Mouse (Mus musculus) testis, adult 2 months (tissue): ENCODE measurements around the gene Rps27a. TPM values are rescaled to one million over a fixed set of nuclear protein-coding genes. Genes with fewer than 3 reads are reported as not detected.

Experiments
- H3K27ac ChIP-seq: fragments of 200-500 bp; 2 replicates; pipeline ENCODE4 v1.5.1; 2012; ENCODE audit warnings: low read depth, low read length; ENCODE audit not compliant: control insufficient read depth, insufficient read depth
- H3K27me3 ChIP-seq: fragments of 200-500 bp; 2 replicates; pipeline ENCODE4 v1.6.1; 2012; ENCODE audit warnings: mild to moderate bottlenecking, low read length, moderate library complexity; ENCODE audit not compliant: control insufficient read depth, insufficient read depth
- H3K36me3 ChIP-seq: fragments of 200-500 bp; 2 replicates; pipeline ENCODE4 v1.6.1; 2012; ENCODE audit warnings: mild to moderate bottlenecking, low read length; ENCODE audit not compliant: control insufficient read depth, insufficient read depth
- H3K4me1 ChIP-seq: fragments of 200-500 bp; 2 replicates; pipeline ENCODE4 v1.6.1; 2012; ENCODE audit warnings: low read length; ENCODE audit not compliant: control insufficient read depth, insufficient read depth
- H3K4me3 ChIP-seq: fragments of 200-500 bp; 2 replicates; pipeline ENCODE4 v1.5.1; 2012; ENCODE audit warnings: low read depth, mild to moderate bottlenecking, low read length, moderate library complexity, mixed read lengths; ENCODE audit not compliant: control insufficient read depth
- CTCF ChIP-seq: fragments of 200-500 bp; IDR thresholded peaks from 2 replicates; pipeline ENCODE4 v1.5.1; 2012; ENCODE audit warnings: low read depth, mild to moderate bottlenecking, inconsistent platforms, low read length, moderate library complexity; ENCODE audit not compliant: control insufficient read depth, insufficient read depth, insufficient replicate concordance
- POLR2A ChIP-seq: fragments of 200-500 bp; IDR thresholded peaks from 2 replicates; pipeline ENCODE4 v1.6.1; 2012; ENCODE audit warnings: low read depth, mild to moderate bottlenecking, inconsistent platforms, low read length, moderate library complexity; ENCODE audit not compliant: control insufficient read depth
- polyA plus RNA-seq: library from polyadenylated mRNA; depleted of rRNA; stranded (reverse); fragments of >200 nt; gene quantifications from 2 replicates; pipeline ENCODE4 v1.2.3, GENCODE M21; 2012; rRNA removed

Gene Rps27a
- 88.7 and 95.0 TPM in 2 replicates for polyA plus RNA-seq

DNA sequence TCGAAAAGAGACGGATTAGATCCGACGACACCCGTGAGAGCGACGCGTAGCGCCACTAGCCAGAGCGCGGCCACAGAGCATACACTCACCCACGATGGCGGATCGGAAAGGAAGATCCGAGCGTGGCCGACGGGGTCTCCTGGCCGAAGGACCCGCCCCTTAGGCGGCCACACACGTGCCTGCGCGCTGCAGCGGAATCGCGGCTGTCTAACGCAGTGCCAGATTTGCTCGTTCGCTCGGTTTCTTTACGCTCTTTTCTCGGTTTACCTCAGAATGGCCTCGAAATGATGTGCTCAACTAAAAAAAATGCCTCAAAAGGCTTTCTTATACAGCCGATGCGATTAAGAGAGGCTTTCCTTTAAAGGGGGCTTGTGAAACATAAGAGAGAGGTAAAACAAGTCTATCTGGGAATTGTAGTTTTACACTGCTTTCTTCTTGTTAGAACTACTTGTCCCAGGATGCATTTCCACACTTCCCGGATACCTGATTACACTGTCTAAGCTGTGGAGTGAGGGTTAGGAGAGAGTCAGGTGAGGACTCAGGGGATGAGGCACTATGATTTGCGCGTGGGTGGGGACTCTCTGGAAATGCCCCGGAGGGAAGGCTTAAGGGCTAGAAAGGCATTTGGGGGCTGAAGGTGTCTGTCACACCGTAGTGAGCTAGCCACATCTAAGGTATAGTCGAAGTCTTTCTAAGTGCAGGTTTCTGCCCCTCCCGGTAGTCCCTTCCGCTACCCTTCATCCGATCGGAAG is at the start of gene Rps27a, which contains the start of gene Clhc1:
Gene Rps27a, minus strand, starts transcription at position 358 of the 752 bp plus-strand sequence.
Gene Clhc1, plus strand, starts transcription at position 199 of the 752 bp plus-strand sequence.
- TF ChIP-seq POLR2A: peak; percentile 96
- no peak for TF ChIP-seq CTCF
- Histone ChIP-seq H3K36me3 (no peaks in the 10 kb centered on the region), H3K4me1 (no peaks in the 10 kb centered on the region), H3K27me3 (no peaks in the 10 kb centered on the region), H3K4me3 (peak within 1 kb of the TSS; percentile 98), H3K27ac (peak within 1 kb of the TSS; percentile 92)

DNA sequence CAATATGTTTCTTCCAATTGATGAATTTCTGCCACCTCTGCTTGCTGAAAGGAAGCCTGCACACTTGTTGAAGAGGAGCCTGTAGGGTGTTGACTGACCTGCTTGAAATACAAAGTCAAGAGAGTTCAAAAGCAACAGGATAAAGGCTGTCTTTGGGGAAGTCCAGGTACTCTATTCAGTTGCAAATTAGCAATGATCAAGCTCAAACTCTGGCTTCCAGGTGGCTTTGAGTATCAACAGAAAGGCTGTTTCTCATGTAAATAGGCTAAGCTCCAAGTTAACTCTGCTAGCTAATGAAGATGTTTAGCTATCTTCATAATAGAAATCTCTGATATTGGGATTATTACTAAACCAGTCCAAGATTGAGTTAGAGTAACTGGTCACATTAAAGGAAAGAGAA is 49.2 kb upstream of the Rps27a start:
- Histone ChIP-seq H3K4me1 (no peaks in the 10 kb centered on the region), H3K27ac (no peak overlapping the region), H3K27me3 (no peaks in the 10 kb centered on the region)

DNA sequence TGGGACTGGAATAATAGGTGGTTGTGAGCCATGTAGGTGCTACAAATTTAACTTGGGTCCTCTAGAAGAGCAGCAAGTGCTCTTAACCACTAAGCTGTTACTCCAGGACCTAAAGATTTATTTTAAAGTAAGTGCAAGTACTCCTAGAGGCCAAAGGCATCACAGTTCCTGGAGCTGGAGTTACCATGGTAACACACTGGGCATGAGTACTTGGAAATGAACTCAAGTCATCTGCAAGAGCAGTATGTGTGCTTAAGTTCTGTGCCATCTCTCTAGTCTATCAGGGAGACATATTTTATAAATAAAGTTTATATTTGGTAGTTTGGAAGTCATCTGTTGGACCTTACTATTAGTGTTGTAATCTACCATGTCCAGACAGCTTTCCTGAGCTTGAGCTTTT is 47.3 kb upstream of the Rps27a start:
- Histone ChIP-seq H3K27me3 (no peaks in the 10 kb centered on the region), H3K36me3 (no peaks in the 10 kb centered on the region), H3K27ac (no peak overlapping the region), H3K4me3 (no peak overlapping the region), H3K4me1 (no peaks in the 10 kb centered on the region)
- no peak for TF ChIP-seq POLR2A
- no peak for TF ChIP-seq CTCF

More for the DNA sequence above, 49.2 kb upstream of the Rps27a start:
- Histone ChIP-seq H3K4me3 (no peak overlapping the region), H3K36me3 (no peaks in the 10 kb centered on the region)
- TF ChIP-seq CTCF (no peak), POLR2A (no peak)

DNA sequence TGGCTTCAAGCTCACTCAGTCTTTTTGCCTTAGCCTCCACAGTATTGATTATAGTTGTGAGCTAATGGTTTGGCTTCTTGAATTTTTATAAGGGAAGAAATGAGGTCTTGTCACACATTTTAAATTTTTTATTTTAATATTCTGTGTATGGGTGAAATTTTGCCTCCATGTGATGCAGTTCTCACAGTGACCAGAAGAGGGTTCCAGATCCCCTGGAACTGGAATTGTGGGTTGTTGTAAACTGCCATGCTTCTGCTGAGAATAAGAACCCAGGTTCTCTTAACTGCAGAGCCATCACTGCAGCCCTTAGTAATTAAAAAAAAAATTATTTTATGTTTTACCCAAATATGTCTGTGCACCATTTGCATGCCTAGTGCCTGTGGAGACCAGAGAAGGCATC is 31.7 kb upstream of the Rps27a start:
- Histone ChIP-seq H3K27me3 (no peaks in the 10 kb centered on the region), H3K36me3 (no peaks in the 10 kb centered on the region), H3K4me3 (no peak overlapping the region), H3K27ac (no peak overlapping the region), H3K4me1 (no peaks in the 10 kb centered on the region)
- TF ChIP-seq POLR2A (no peak), CTCF (no peak)

GRCm38 (mm10) chr11:29572656-29573055 is 24.7 kb upstream of the Rps27a start:
- Histone ChIP-seq H3K27me3 (no peaks in the 10 kb centered on the region), H3K27ac (no peak overlapping the region), H3K36me3 (no peaks in the 10 kb centered on the region), H3K4me3 (no peak overlapping the region), H3K4me1 (no peaks in the 10 kb centered on the region)
- no peak for TF ChIP-seq CTCF

GRCm38 (mm10) chr11:29571536-29571935 is 23.6 kb upstream of the Rps27a start:
- H3K27me3 ChIP-seq: no peaks in the 10 kb centered on the region
- no peak overlapping the region for H3K4me3 ChIP-seq
- H3K4me1 ChIP-seq: no peaks in the 10 kb centered on the region
- TF ChIP-seq POLR2A: no peak
- TF ChIP-seq CTCF: no peak
- no peaks in the 10 kb centered on the region for H3K36me3 ChIP-seq
- H3K27ac ChIP-seq: no peak overlapping the region

- Histone ChIP-seq H3K4me3 (no peak overlapping the region), H3K4me1 (no peaks in the 10 kb centered on the region), H3K27ac (no peak overlapping the region), H3K36me3 (no peaks in the 10 kb centered on the region), H3K27me3 (no peaks in the 10 kb centered on the region)
- TF ChIP-seq CTCF (no peak), POLR2A (no peak)
Measured at GRCm38 (mm10) chr11:29563406-29563805, 15.5 kb upstream of the Rps27a start.

DNA sequence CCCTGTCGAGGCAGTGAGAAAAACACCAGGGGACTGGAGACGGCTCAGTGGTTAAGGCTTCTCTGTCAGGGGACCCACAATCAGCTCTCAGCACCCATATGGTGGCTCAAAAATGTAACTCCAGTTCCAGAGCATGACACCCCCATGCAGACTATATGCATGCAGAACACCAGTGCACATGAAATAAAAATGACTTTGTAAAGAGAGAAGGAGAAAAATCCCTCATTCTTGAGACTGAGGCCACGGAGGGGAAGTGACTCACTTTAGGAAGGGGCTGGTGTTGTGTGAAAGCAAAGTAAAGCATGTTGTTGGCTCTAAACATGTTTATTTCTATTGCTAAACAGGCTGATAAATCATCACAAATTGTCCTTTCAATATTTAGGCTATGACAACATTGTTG is 13.1 kb upstream of the Rps27a start:
- Histone ChIP-seq H3K4me1 (no peaks in the 10 kb centered on the region), H3K27ac (no peak overlapping the region), H3K36me3 (no peaks in the 10 kb centered on the region), H3K4me3 (no peak overlapping the region), H3K27me3 (no peaks in the 10 kb centered on the region)
- TF ChIP-seq POLR2A: no peak
- TF ChIP-seq CTCF: no peak
